Mouse (Mus musculus) kidney, adult 2 months (tissue): Measurements from ENCODE around the gene Fuk. TPM values are rescaled to one million over a fixed set of nuclear protein-coding genes. Genes with fewer than 3 reads are reported as not detected.
A peak's percentile ranks its signal among the peaks of the same experiment; 100 is the strongest.

Experiments
- DNase-seq: peaks from one replicate; pipeline ENCODE4 v3.0.0; 2021
- H3K27ac ChIP-seq: fragments of 200-500 bp; 2 replicates; pipeline ENCODE4 v1.5.1; 2012; ENCODE audit warnings: low read depth, low read length, control low read depth, inconsistent platforms; ENCODE audit not compliant: insufficient read depth
- H3K27me3 ChIP-seq: fragments of 200-500 bp; replicated peaks from 2 replicates; pipeline ENCODE4 v1.6.1; 2012; ENCODE audit warnings: mild to moderate bottlenecking, moderate library complexity, low read length, inconsistent platforms; ENCODE audit not compliant: control insufficient read depth, insufficient read depth
- H3K36me3 ChIP-seq: fragments of 200-500 bp; 2 replicates; pipeline ENCODE4 v1.6.1; 2012; ENCODE audit warnings: mild to moderate bottlenecking, moderate library complexity, low read length, inconsistent platforms; ENCODE audit not compliant: control insufficient read depth, insufficient read depth
- H3K4me1 ChIP-seq: fragments of 200-500 bp; 2 replicates; pipeline ENCODE4 v1.6.1; 2011; ENCODE audit warnings: low read length; ENCODE audit not compliant: control insufficient read depth, insufficient read depth
- H3K4me3 ChIP-seq: fragments of 200-500 bp; 2 replicates; pipeline ENCODE4 v1.5.1; 2011; ENCODE audit warnings: mild to moderate bottlenecking, low read depth, low read length, control low read depth; ENCODE audit not compliant: insufficient read depth
- CTCF ChIP-seq: fragments of 200-500 bp; conservative IDR thresholded peaks from 2 replicates; pipeline ENCODE4 v1.5.1; 2011; ENCODE audit warnings: low read depth, mild to moderate bottlenecking, control low read depth, low read length, moderate library complexity, mixed read lengths; ENCODE audit not compliant: insufficient read depth, insufficient read length
- POLR2A ChIP-seq: fragments of 200-500 bp; IDR thresholded peaks from one replicate; pipeline ENCODE4 v1.6.1; 2011; ENCODE audit warnings: low read depth, low read length, control low read depth
- WGBS: fragments of 180-500 bp; shearing (Covaris S2); methylation state at CpG from one replicate; pipeline ENCODE4 v1.1.7; 2018; 5-methylcytosine and 5-hydroxymethylcytosine counted together
- polyA plus RNA-seq: library from polyadenylated mRNA; depleted of rRNA; stranded (reverse); fragments of >200 nt; gene quantifications from 2 replicates; pipeline ENCODE4 v1.2.3, GENCODE M21; 2012

The Fuk gene
- polyA plus RNA-seq, 1 experiment = 17.9 TPM

DNA sequence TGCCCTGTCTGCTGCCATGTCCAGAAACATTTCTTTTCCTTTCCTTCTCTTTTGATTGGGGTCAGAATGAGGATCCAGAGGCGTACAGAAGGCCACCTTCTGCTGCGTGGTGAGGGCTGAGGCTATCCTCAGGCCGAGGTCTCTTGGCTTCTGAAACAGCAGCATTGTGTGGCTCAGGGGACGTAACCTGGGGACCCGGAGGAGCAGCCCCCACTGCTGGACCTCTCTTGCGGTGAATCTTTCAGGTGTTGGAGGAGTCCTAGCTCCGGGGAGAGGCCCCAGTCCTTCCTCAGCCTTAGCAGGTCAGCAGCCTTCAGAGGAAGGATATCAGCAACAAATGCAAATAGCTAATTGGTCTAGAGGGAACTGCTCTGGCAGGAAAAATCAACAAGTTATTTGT is 26.1 kb upstream of the Fuk start:
- no peaks in the 10 kb centered on the region for H3K36me3 ChIP-seq
- no peak for DNase-seq
- TF ChIP-seq POLR2A = no peak
- WGBS = 81% methylated on average over 7 of the region's 7 CpGs
- H3K4me3 ChIP-seq = no peak overlapping the region
- H3K27ac ChIP-seq = no peak overlapping the region
- no peaks in the 10 kb centered on the region for H3K27me3 ChIP-seq
- H3K4me1 ChIP-seq = peaks cover 4% of the 10 kb centered on the region; the same call in 1 of the 2 replicates

DNA sequence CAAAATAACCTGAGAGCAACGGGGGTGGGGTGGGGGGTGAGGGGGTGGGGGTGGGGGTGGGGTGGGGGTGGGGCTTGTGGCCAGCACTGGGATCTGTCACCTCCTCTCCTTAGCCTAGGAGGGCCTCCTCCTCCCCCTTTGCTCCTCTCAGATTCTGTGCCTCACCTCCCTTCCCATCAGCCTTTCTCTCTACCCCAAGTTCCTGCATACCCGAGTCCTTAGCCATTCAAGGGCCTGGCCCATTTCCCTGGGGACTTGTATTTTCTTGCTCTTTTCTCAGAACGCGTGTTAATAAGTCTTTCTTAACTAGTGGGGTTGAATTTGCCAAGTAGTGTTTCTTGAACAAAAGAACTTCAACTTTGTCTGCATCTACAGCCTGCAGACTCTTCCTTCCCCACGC is 24.4 kb upstream of the Fuk start:
- 51% methylated on average over 5 of the region's 5 CpGs for WGBS
- TF ChIP-seq CTCF (no peak), POLR2A (no peak)
- no peak overlapping the region for H3K27ac ChIP-seq
- peak; percentile 26 for DNase-seq
- H3K36me3 ChIP-seq = no peaks in the 10 kb centered on the region
- H3K4me3 ChIP-seq = no peak overlapping the region
- H3K27me3 ChIP-seq = no peaks in the 10 kb centered on the region
- 0 out of 2 replicates have a peak, but pooled peaks cover under 1% of the 10 kb centered on the region for H3K4me1 ChIP-seq

- no peak for DNase-seq
- Histone ChIP-seq H3K4me1 (no peaks in the 10 kb centered on the region; the same call in 1 of the 2 replicates), H3K27ac (no peak overlapping the region), H3K27me3 (no peaks in the 10 kb centered on the region), H3K4me3 (no peak overlapping the region), H3K36me3 (no peaks in the 10 kb centered on the region)
- TF ChIP-seq CTCF = no peak
- TF ChIP-seq POLR2A = no peak
- 88% methylated on average over 8 of the region's 8 CpGs for WGBS
Observed at GRCm38 (mm10) chr8:110925691-110926140, 23.4 kb upstream of the Fuk start.

- Histone ChIP-seq H3K4me1 (peaks cover 15% of the 10 kb centered on the region; the same call in 1 of the 2 replicates), H3K4me3 (no peak overlapping the region), H3K36me3 (no peaks in the 10 kb centered on the region), H3K27me3 (no peaks in the 10 kb centered on the region), H3K27ac (no peak overlapping the region)
- TF ChIP-seq CTCF = no peak
- no peak for TF ChIP-seq POLR2A
- peak; percentile 51 for DNase-seq
- 46% methylated on average over 7 of the region's 7 CpGs for WGBS
Observed at GRCm38 (mm10) chr8:110921492-110922230, 19.4 kb upstream of the Fuk start.

GRCm38 (mm10) chr8:110920773-110921277 is 18.5 kb upstream of the Fuk start:
- Histone ChIP-seq H3K36me3 (no peaks in the 10 kb centered on the region), H3K27ac (peak overlapping the region; percentile 37), H3K4me1 (peaks cover 15% of the 10 kb centered on the region; the same call in 1 of the 2 replicates), H3K4me3 (peak overlapping the region; percentile 72), H3K27me3 (no peaks in the 10 kb centered on the region)
- DNase-seq = no peak
- 45% methylated on average over 3 of the region's 3 CpGs for WGBS
- TF ChIP-seq POLR2A (no peak), CTCF (no peak)

DNA sequence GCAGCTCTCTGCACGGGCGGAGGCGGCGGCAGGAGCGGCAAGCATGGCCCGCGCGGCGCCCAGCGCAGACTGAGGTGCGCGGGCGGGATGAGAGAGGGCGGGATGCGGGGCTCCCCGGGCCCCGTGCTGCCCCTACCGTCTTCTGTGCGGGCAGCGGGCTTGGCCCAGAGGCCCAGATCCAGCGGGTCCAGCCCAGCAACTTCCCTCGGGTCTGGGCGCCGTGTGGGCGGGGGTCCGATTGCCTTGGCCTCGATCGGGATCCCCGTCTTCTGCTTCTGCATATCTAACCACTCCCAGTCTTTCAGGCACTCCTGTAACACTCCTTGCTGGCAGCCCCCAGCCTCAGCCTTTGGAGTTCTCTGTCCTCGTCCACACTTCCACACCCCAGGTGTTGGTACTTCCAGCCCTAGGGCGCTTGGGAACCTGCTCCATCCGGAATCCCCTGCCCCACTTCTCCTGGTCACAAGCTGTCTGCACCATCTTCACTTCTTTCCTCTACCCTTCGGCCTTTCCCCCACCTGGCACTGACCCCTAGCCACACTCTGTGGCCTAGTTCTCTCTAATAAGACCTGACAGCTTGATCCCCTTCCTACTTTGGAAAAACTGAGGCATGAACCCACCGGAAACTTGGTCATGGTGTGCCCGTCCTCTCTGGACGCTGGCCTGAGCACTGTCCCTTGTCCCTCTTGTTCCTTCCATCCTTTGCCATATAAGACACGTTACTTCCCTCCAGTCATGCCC is 17.9 kb upstream of the Fuk start:
- Histone ChIP-seq H3K4me3 (peak overlapping the region; percentile 72), H3K27me3 (no peaks in the 10 kb centered on the region), H3K36me3 (no peaks in the 10 kb centered on the region), H3K4me1 (peaks cover 15% of the 10 kb centered on the region; the same call in 1 of the 2 replicates), H3K27ac (peak overlapping the region; percentile 37)
- no peak for DNase-seq
- WGBS = 5% methylated on average over 37 of the region's 37 CpGs
- no peak for TF ChIP-seq CTCF

DNA sequence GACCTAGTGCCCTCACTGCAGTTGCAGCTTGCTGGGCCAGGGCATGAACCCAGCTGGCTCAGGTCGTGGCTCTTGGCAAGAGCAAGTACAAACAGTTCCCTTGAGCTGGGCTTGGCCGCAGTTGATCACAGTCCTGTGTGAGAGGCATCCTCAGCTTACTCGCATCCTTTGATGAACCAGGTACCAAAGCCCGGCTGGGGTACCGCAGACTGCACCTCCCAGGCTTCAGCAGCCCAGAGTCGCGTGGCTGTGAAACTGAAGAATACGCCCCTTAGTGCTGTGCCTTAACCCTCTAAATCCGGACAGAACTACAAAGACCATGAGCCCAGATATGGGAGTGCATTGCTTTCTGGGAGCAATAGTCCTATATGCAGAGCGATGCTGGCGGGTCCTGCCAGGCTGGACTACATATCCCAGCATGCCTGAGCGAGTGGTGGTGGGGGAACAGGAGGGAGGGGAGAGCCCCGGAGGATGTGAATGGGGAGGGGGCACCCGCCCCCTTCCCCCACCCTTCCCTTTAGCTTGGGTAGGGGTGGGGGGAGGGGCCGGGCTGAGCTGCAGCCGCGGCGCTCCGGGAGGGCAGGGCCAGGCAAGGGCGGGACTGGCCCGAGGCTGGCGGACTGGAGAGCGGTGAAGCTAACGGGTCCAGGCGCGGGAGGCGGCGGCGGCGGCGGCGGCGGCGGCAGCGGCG is 17.2 kb upstream of the Fuk start, which contains the start of gene St3gal2:
St3gal2 (plus strand) TSS at position 582 of the 691 bp plus-strand sequence.
- peak within 1 kb of the TSS; percentile 44 for H3K27ac ChIP-seq

More for the DNA sequence above, 17.2 kb upstream of the Fuk start, which contains the start of gene St3gal2:
- H3K4me3 ChIP-seq = peak within 1 kb of the TSS; percentile 72
- no peaks in the 10 kb centered on the region for H3K36me3 ChIP-seq
- whole genome bisulfite sequencing = 0% methylated on average over 33 of the region's 36 CpGs
- peak; percentile 93 for DNase-seq
- TF ChIP-seq POLR2A (no peak), CTCF (no peak)
- no peaks in the 10 kb centered on the region for H3K27me3 ChIP-seq
- peaks cover 15% of the 10 kb centered on the region; the same call in 1 of the 2 replicates for H3K4me1 ChIP-seq
